Comparison of ENCODE assay signal across 16 mouse cellular contexts in the genomic region with DNA sequence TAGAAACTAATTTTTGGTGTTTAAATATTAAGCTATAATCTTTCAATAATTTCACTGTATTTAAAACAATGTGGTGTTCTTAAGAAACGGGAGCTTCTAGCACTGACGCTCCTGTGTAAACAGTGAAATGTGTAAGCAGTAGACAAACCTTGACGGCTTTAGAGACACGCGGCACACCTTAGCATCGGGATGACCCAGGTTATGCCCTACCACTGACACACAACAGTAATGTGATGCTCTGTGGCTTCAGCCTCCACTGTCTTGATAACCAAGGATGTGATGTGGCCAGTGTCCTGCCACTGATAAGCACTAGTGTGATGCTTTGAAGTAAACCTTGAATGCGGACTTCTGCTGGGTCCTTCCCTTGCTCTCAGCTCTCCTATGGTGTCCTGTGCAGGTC.
"Had no signal": no experiment of that assay in that cellular context is flagged by ENCODE, and none has a peak within 500 bp of the region (broad histone marks: within the 10 kb centered on the region; RNA-seq: fewer than 3 reads in every experiment).

No protein-coding gene starts in this region.

- H3K9ac ChIP-seq: neural tube, embryonic 13.5 days; neural tube, embryonic 15.5 days; stomach, embryonic 15.5 days had no signal

- DNase-seq: retina, postnatal 1 day; right cerebral cortex, adult 18-20 months; right cerebral cortex, postnatal 14 days; right cerebral cortex, postnatal 25 days; right cerebral cortex, postnatal 4 days; spleen, adult 18-20 months; thymus, adult 18-20 months; thymus, adult 2 months; thymus, postnatal 14 days; thymus, postnatal 25 days; thymus, postnatal 36 days; thymus, postnatal 4 days had no signal

- H3K4me2 ChIP-seq: neural tube, embryonic 13.5 days; neural tube, embryonic 15.5 days; stomach, embryonic 15.5 days had no signal

- H3K9me3 ChIP-seq: neural tube, embryonic 13.5 days; neural tube, embryonic 15.5 days; stomach, embryonic 15.5 days had no signal

- H3K4me3 ChIP-seq: neural tube, embryonic 13.5 days; neural tube, embryonic 15.5 days; stomach, embryonic 15.5 days had no signal

- H3K27ac ChIP-seq: neural tube, embryonic 13.5 days; neural tube, embryonic 15.5 days; stomach, embryonic 15.5 days; stomach, postnatal 0 days had no signal

- H3K27me3 ChIP-seq: neural tube, embryonic 13.5 days; neural tube, embryonic 15.5 days; stomach, embryonic 15.5 days had no signal

- H3K4me1 ChIP-seq: neural tube, embryonic 13.5 days; neural tube, embryonic 15.5 days; stomach, embryonic 15.5 days had no signal
